Mouse (Mus musculus) C2C12 (cell line): ENCODE results near the gene Crip2.

ENCODE experiments used
- CEBPB ChIP-seq: IDR thresholded peaks from one replicate; pipeline ENCODE4 v1.6.1; 2011; ENCODE audit warnings: low read depth, mild to moderate bottlenecking, control low read depth, moderate library complexity
- CTCF ChIP-seq: IDR thresholded peaks from one replicate; pipeline ENCODE4 v1.5.1; 2011; ENCODE audit not compliant: control insufficient read depth, insufficient read depth, insufficient read length
- FOSL1 ChIP-seq: IDR thresholded peaks from one replicate; pipeline ENCODE4 v1.8.0; 2011; ENCODE audit warnings: mild to moderate bottlenecking, low read length; ENCODE audit not compliant: poor library complexity, insufficient read depth, severe bottlenecking
- MAX ChIP-seq: IDR thresholded peaks from one replicate; pipeline ENCODE4 v1.6.1; 2011; ENCODE audit warnings: mild to moderate bottlenecking, control low read depth
- MYOD1 ChIP-seq: IDR thresholded peaks from one replicate; pipeline ENCODE4 v1.6.1; 2011; ENCODE audit warnings: low read depth; ENCODE audit not compliant: control insufficient read depth, insufficient read length
- MYOG ChIP-seq: IDR thresholded peaks from one replicate; pipeline ENCODE4 v1.6.1; 2011; ENCODE audit not compliant: control insufficient read depth, insufficient read length; ENCODE audit errors: extremely low read depth
- USF1 ChIP-seq: IDR thresholded peaks from one replicate; pipeline ENCODE4 v1.6.1; 2011; ENCODE audit warnings: low read depth, mild to moderate bottlenecking, control low read depth, moderate library complexity

- TF ChIP-seq MAX: peak; percentile 62
- TF ChIP-seq CTCF: no peak
- no peak for TF ChIP-seq USF1
- TF ChIP-seq MYOD1: peak; percentile 44
- no peak for TF ChIP-seq MYOG
- TF ChIP-seq FOSL1: no peak
- TF ChIP-seq CEBPB: no peak
Measured at GRCm38 (mm10) chr12:113139908-113140615, at the start of gene Crip2.
